Mouse (Mus musculus): ENCODE measurements around the gene Aloxe3.

DNA sequence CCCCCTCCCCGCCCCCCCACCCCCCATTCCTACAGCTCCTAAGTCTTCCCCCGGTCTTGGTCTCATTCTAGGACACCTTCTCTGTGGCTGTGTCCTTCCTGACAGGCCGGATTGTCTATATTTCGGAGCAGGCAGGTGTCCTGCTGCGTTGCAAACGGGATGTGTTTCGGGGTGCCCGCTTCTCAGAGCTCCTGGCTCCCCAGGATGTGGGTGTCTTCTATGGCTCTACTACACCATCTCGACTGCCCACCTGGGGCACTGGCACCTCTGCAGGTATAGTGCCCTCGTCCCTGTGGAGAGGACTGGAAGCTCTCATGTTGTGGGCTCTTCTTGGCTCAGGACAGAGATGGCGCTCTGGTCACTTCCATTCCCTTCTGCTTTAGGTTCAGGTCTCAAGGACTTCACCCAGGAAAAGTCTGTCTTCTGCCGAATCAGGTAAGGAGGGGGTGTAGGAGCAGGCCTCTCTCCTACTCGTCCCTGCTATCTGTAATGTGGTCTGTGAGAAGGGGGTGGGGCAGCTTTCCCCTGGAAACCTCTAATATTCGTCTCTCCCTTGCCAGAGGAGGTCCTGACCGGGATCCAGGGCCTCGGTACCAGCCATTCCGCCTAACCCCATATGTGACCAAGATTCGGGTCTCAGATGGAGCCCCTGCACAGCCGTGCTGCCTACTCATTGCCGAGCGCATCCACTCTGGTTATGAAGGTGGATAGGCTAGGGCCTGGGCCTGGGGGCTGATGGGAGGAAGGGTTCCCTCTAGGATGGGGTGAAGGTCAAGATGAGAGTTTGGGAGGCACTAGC is 23.9 kb upstream of the Aloxe3 start:
- TF ChIP-seq CTCF (IDR thresholded peaks at IDR 0.05; ENCODE audit: extremely low read depth, insufficient read length, insufficient replicate concordance, low read depth, low read length) (no peak), POLR2A (IDR thresholded peaks at IDR 0.05; ENCODE audit: low read depth, low read length) (no peak)
